Mouse (Mus musculus) layer of hippocampus, postnatal 36 days (tissue): Measurements from ENCODE around the gene Fkbp10. TPM values are rescaled to one million over a fixed set of nuclear protein-coding genes. Genes with fewer than 3 reads are reported as not detected.

Experiments
- DNase-seq, 2 experiments: peaks; one replicate each; pipeline ENCODE4 v3.0.0; 2022
- total RNA-seq, 2 experiments: library from RNA; stranded (reverse); gene quantifications; 2 replicates each; pipeline ENCODE4 v1.2.3; 2021

The Fkbp10 gene
- total RNA-seq, 2 experiments from 2014 or later, result 4.4 to 5.0 TPM

- DNase-seq, result no peak
Observed at GRCm38 (mm10) chr11:100394353-100395074, 21.0 kb upstream of the Fkbp10 start.

GRCm38 (mm10) chr11:100395200-100395599 lies 20.3 kb upstream of the Fkbp10 start:
- DNase-seq, result no peak

- DNase-seq, result no peak
Observed at GRCm38 (mm10) chr11:100395861-100396631, 19.5 kb upstream of the Fkbp10 start.

GRCm38 (mm10) chr11:100396886-100397599 lies 18.5 kb upstream of the Fkbp10 start:
- DNase-seq, result peak; percentile 21 to 36

GRCm38 (mm10) chr11:100397600-100398389 lies 17.7 kb upstream of the Fkbp10 start, which contains the start of gene Jup:
Gene Jup, minus strand, starts transcription at chr11:100397763.
- DNase-seq, result peak; percentile 99

GRCm38 (mm10) chr11:100398517-100398916 lies 17.0 kb upstream of the Fkbp10 start:
- DNase-seq, result no peak

GRCm38 (mm10) chr11:100399320-100399719 lies 16.2 kb upstream of the Fkbp10 start:
- DNase-seq, result no peak

GRCm38 (mm10) chr11:100399727-100400538 lies 15.6 kb upstream of the Fkbp10 start:
- no peak for DNase-seq

GRCm38 (mm10) chr11:100400842-100401241 lies 14.7 kb upstream of the Fkbp10 start:
- no peak for DNase-seq

GRCm38 (mm10) chr11:100402240-100402639 lies 13.3 kb upstream of the Fkbp10 start:
- no peak for DNase-seq

- DNase-seq, result no peak
Observed at GRCm38 (mm10) chr11:100402682-100403081, 12.8 kb upstream of the Fkbp10 start.

GRCm38 (mm10) chr11:100403445-100404134 lies 11.9 kb upstream of the Fkbp10 start:
- no peak for DNase-seq

GRCm38 (mm10) chr11:100404456-100405074 lies 10.9 kb upstream of the Fkbp10 start:
- DNase-seq, result no peak

GRCm38 (mm10) chr11:100406273-100406672 lies 9.2 kb upstream of the Fkbp10 start:
- DNase-seq, result no peak

- DNase-seq, result no peak
Observed at GRCm38 (mm10) chr11:100406995-100407705, 8.3 kb upstream of the Fkbp10 start.

- peak in 1 of 2 experiments; percentile 48 for DNase-seq
Observed at GRCm38 (mm10) chr11:100408076-100408834, 7.2 kb upstream of the Fkbp10 start.

GRCm38 (mm10) chr11:100408835-100409462 lies 6.5 kb upstream of the Fkbp10 start:
- DNase-seq, result no peak

GRCm38 (mm10) chr11:100409686-100410085 lies 5.8 kb upstream of the Fkbp10 start:
- DNase-seq, result no peak
